Mouse (Mus musculus): ENCODE results near the gene Srrm2. TPM values are rescaled to one million over a fixed set of nuclear protein-coding genes. Genes with fewer than 3 reads are reported as not detected.
"Not testable (repeated sequence)": the region's sequence is repeated elsewhere in the genome, so short reads cannot be mapped to it uniquely, and the experiment has no call there.

The Srrm2 gene
- polyA plus RNA-seq, 1 experiment from 2014 or later, result 314 TPM

- ChIA-PET CTCF (no interaction called here), POLR2A (no interaction called here)
- TF ChIP-seq CTCF (IDR thresholded peaks at IDR 0.05), result no peak
- no peak for DNase-seq (ENCODE audit: low read depth, low spot score)
- no peaks in the 10 kb centered on the region for H3K27me3 ChIP-seq
- ATAC-seq, result no peak
- in situ Hi-C loops (cut with MboI; ENCODE audit: low pct_unique_long_range_greater_than_20kb), result no loop called here
Measured at GRCm38 (mm10) chr17:23762976-23763375, 27.4 kb upstream of the Srrm2 start.

DNA sequence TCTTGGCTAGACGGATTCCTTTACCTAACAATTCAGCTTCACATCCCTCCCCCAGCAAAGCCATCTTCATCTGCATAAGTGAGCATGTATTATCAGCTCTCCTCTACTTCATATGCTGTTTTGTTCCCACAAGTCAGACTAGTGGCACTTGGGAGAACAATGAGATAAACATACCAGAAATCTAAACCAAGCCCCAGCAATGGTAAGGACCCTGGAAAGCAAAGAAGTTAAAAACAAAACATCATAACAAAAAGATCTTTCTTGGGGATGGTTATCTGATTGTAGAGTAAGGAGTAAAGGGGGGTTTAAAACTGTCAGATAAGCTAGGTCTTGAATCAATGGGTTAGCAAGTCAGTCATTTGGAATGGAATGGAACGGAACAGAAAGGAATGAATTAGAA lies 19.8 kb upstream of the Srrm2 start:
- ChIA-PET CTCF (interaction anchor here (0.9 to 1.1 kb wide), 3 partner anchors 37 to 190 kb away, joined by 3 read pairs; no protein-coding TSS in a partner anchor), POLR2A (no interaction called here)
- in situ Hi-C loops (cut with MboI; ENCODE audit: low pct_unique_long_range_greater_than_20kb), result loop anchor here (5.0 kb wide), 1 partner anchor 77 kb away; no protein-coding TSS in a partner anchor
- ATAC-seq (no peak), DNase-seq (ENCODE audit: low read depth, low spot score) (no peak)
- H3K27me3 ChIP-seq, result no peaks in the 10 kb centered on the region
- TF ChIP-seq CTCF (IDR thresholded peaks at IDR 0.05), result no peak

DNA sequence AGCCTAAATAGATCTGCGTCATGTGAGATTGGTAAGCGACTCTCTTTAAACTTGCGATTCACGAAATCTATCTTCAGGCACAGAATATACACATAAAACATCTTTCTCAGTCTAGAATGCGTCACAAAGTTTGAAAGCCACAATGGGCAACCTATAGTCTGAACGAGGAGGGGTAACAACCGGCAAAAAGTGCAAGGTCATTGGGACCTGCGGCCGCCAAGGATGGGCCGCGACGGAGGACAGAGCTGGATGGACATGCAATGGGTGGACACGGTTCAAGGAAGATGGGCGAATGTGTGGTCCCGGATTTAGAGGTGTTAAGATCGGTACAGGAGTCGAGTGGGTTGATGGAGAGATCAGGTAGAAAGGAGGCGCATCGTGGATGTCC lies 19.4 kb upstream of the Srrm2 start:
- H3K27me3 ChIP-seq, result no peaks in the 10 kb centered on the region
- peak; percentile 60 for ATAC-seq
- CTCF ChIA-PET, result interaction anchor here (0.9 to 1.0 kb wide), 2 partner anchors 155 to 190 kb away, joined by 3 read pairs; no protein-coding TSS in a partner anchor
- in situ Hi-C loops (cut with MboI; ENCODE audit: low pct_unique_long_range_greater_than_20kb), result loop anchor here (5.0 kb wide), 1 partner anchor 76 kb away; no protein-coding TSS in a partner anchor
- POLR2A ChIA-PET, result no interaction called here
- DNase-seq (ENCODE audit: low read depth, low spot score), result no peak
- no peak for TF ChIP-seq CTCF (IDR thresholded peaks at IDR 0.05)

- no peaks in the 10 kb centered on the region for H3K27me3 ChIP-seq
- ATAC-seq (peak; percentile 82), DNase-seq (ENCODE audit: low read depth, low spot score) (peak; percentile 92)
- CTCF ChIA-PET, result interaction anchor here (1.0 kb wide), 2 partner anchors 21 to 154 kb away, joined by 3 read pairs; no protein-coding TSS in a partner anchor
- in situ Hi-C loops (cut with MboI; ENCODE audit: low pct_unique_long_range_greater_than_20kb), result loop anchor here (5.0 kb wide), 1 partner anchor 76 kb away; no protein-coding TSS in a partner anchor
- POLR2A ChIA-PET, result no interaction called here
- no peak for TF ChIP-seq CTCF (IDR thresholded peaks at IDR 0.05)
Measured at GRCm38 (mm10) chr17:23771284-23772218, 18.8 kb upstream of the Srrm2 start, which contains the start of gene Flywch1. Gene Flywch1 (minus strand): TSS chr17:23771602.

- DNase-seq (ENCODE audit: low read depth, low spot score); POLR2A ChIA-PET; H3K27me3 ChIP-seq; ATAC-seq: not testable (repeated sequence)
- in situ Hi-C loops (cut with MboI; ENCODE audit: low pct_unique_long_range_greater_than_20kb), result loop anchor here (5.0 kb wide), 1 partner anchor 75 kb away; no protein-coding TSS in a partner anchor
- CTCF ChIA-PET, result interaction anchor here (1.0 to 1.6 kb wide), 2 partner anchors 20 to 72 kb away, joined by 3 to 6 read pairs; partner anchors contain the start of genes Prss32 and Prss41
Measured at GRCm38 (mm10) chr17:23772219-23772556, 18.1 kb upstream of the Srrm2 start.

DNA sequence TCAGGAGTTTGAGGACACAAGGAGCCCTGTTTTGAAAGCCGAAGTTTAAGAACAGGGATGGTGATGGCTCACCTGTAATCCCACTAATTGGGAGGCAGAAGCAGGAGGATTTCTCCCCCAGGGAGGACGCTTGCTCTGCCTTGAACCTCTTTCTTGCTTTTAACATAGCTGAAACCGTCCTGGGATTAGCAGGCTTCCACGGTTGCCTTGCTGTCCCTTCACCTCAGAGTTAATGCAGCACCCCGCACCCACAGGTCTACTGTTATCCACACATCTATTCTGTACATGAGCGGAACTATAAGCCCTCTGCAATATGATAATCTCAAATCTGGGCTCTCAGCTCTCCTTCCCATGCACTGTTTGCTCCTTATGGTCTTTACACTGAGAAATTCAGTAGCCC lies 16.7 kb upstream of the Srrm2 start:
- CTCF ChIA-PET, result interaction anchor here (0.7 to 2.6 kb wide), 12 partner anchors 19 to 187 kb away, joined by 3 to 6 read pairs (median 4); partner anchors contain the start of genes Elob, Prss32 and Prss41

DNA sequence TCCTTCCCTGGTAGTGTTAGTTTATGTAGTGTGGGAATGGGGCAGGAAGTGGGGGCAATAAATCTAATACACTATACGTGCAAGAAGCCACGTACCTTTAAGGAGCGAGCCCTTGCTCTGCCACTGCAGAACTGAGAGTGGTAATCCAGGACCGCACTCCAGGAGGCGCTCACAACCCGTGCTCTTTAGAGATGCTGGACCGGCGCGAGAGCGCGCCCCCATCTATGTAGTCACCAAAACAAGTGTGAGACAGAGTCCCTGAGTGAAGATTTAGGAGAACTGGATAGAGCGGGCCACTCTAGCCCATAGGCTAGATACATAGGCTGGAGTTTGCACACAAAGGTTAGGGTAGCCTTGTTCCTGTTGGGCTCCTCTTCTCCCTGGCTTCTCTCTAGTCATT lies 16.2 kb upstream of the Srrm2 start:
- in situ Hi-C loops (cut with MboI; ENCODE audit: low pct_unique_long_range_greater_than_20kb), result loop anchor here (5.0 kb wide), 1 partner anchor 73 kb away; no protein-coding TSS in a partner anchor
- no peak for DNase-seq (ENCODE audit: low read depth, low spot score)
- TF ChIP-seq CTCF (IDR thresholded peaks at IDR 0.05), result peak; percentile 93
- POLR2A ChIA-PET, result interaction anchor here (1.5 to 1.6 kb wide), 2 partner anchors 15 to 30 kb away, joined by 3 to 4 read pairs; no protein-coding TSS in a partner anchor
- H3K27me3 ChIP-seq, result no peaks in the 10 kb centered on the region
- ATAC-seq, result peak; percentile 57
- CTCF ChIA-PET, result interaction anchor here (0.7 to 2.6 kb wide), 10 partner anchors 19 to 186 kb away, joined by 3 to 6 read pairs (median 4); partner anchors contain the start of gene Elob

More for the DNA sequence above, 16.7 kb upstream of the Srrm2 start:
- no peak for ATAC-seq
- DNase-seq (ENCODE audit: low read depth, low spot score), result no peak
- POLR2A ChIA-PET, result interaction anchor here (1.5 to 1.6 kb wide), 2 partner anchors 15 to 30 kb away, joined by 3 to 4 read pairs; no protein-coding TSS in a partner anchor
- H3K27me3 ChIP-seq, result no peaks in the 10 kb centered on the region
- in situ Hi-C loops (cut with MboI; ENCODE audit: low pct_unique_long_range_greater_than_20kb), result loop anchor here (5.0 kb wide), 1 partner anchor 74 kb away; no protein-coding TSS in a partner anchor
- no peak for TF ChIP-seq CTCF (IDR thresholded peaks at IDR 0.05)

GRCm38 (mm10) chr17:23776216-23776615 lies 14.1 kb upstream of the Srrm2 start:
- no peak for ATAC-seq
- in situ Hi-C loops (cut with MboI; ENCODE audit: low pct_unique_long_range_greater_than_20kb), result loop anchor here (5.0 kb wide), 1 partner anchor 186 kb away; no protein-coding TSS in a partner anchor
- no peak for DNase-seq (ENCODE audit: low read depth, low spot score)
- CTCF ChIA-PET, result interaction anchor here (1.2 to 1.3 kb wide), 2 partner anchors 8 to 24 kb away, joined by 3 read pairs; no protein-coding TSS in a partner anchor
- no peak for TF ChIP-seq CTCF (IDR thresholded peaks at IDR 0.05)
- POLR2A ChIA-PET, result no interaction called here
- no peaks in the 10 kb centered on the region for H3K27me3 ChIP-seq

- POLR2A ChIA-PET, result interaction anchor here (0.6 kb wide), 1 partner anchor 40 kb away, joined by 3 read pairs; no protein-coding TSS in a partner anchor
- no peak for TF ChIP-seq CTCF (IDR thresholded peaks at IDR 0.05)
- ATAC-seq, result no peak
- no peaks in the 10 kb centered on the region for H3K27me3 ChIP-seq
- CTCF ChIA-PET, result interaction anchor here (1.2 to 1.3 kb wide), 2 partner anchors 23 to 28 kb away, joined by 3 to 4 read pairs; no protein-coding TSS in a partner anchor
- in situ Hi-C loops (cut with MboI; ENCODE audit: low pct_unique_long_range_greater_than_20kb), result loop anchor here (5.0 kb wide), 1 partner anchor 185 kb away; no protein-coding TSS in a partner anchor
- DNase-seq (ENCODE audit: low read depth, low spot score), result no peak
Measured at GRCm38 (mm10) chr17:23777141-23777540, 13.2 kb upstream of the Srrm2 start.

- ChIA-PET POLR2A (no interaction called here), CTCF (interaction anchor here (1.2 kb wide), 1 partner anchor 30 kb away, joined by 4 read pairs; no protein-coding TSS in a partner anchor)
- in situ Hi-C loops (cut with MboI; ENCODE audit: low pct_unique_long_range_greater_than_20kb), result loop anchor here (5.0 kb wide), 1 partner anchor 184 kb away; no protein-coding TSS in a partner anchor
- no peak for DNase-seq (ENCODE audit: low read depth, low spot score)
- ATAC-seq, result no peak
- no peaks in the 10 kb centered on the region for H3K27me3 ChIP-seq
- TF ChIP-seq CTCF (IDR thresholded peaks at IDR 0.05), result no peak
Measured at GRCm38 (mm10) chr17:23778447-23778846, 11.9 kb upstream of the Srrm2 start.

All from Patski (cell line).